Mouse (Mus musculus) forebrain, embryonic 10.5 days (tissue): ENCODE data around the gene Caln1. TPM values are rescaled to one million over a fixed set of nuclear protein-coding genes. Genes with fewer than 3 reads are reported as not detected.

Experiments used
- DNase-seq: peaks from one replicate; pipeline ENCODE4 v3.0.0-alpha.2; 2017; ENCODE audit warnings: low spot score; ENCODE audit errors: extremely low spot score
- H3K27ac ChIP-seq: fragments of 300-500 bp; sonication (generic); 2 replicates; pipeline ENCODE4 v1.5.1; 2016; ENCODE audit warnings: mild to moderate bottlenecking
- H3K27me3 ChIP-seq: fragments of 300-500 bp; sonication (generic); 2 replicates; pipeline ENCODE4 v1.6.1; 2016; ENCODE audit warnings: mild to moderate bottlenecking; ENCODE audit not compliant: poor library complexity, severe bottlenecking
- H3K36me3 ChIP-seq: fragments of 300-500 bp; sonication (generic); replicated peaks from 2 replicates; pipeline ENCODE4 v1.6.1; 2016; ENCODE audit warnings: mild to moderate bottlenecking, moderate library complexity
- H3K4me1 ChIP-seq: fragments of 300-500 bp; sonication (generic); 2 replicates; pipeline ENCODE4 v1.6.1; 2016
- H3K4me3 ChIP-seq: fragments of 300-500 bp; sonication (generic); 2 replicates; pipeline ENCODE4 v1.5.1; 2016; ENCODE audit warnings: mild to moderate bottlenecking, moderate library complexity
- H3K9me3 ChIP-seq: fragments of 300-500 bp; sonication (generic); 2 replicates; pipeline ENCODE4 v1.6.1; 2016; ENCODE audit warnings: mild to moderate bottlenecking, moderate library complexity
- WGBS: fragments of 180-500 bp; shearing (Covaris S2); methylation state at CpG from one replicate; pipeline ENCODE4 v1.1.7; 2016; 5-methylcytosine and 5-hydroxymethylcytosine counted together
- polyA plus RNA-seq: library from polyadenylated mRNA; unstranded; fragments of >200 nt; fragmentation: Nextera tagmentation; extraction: Ambion mirVana; gene quantifications from 2 replicates; pipeline ENCODE4 v1.2.1, GENCODE M21; 2016

The Caln1 gene
- polyA plus RNA-seq, 1 experiment from 2014 or later, result 0.30 TPM

DNA sequence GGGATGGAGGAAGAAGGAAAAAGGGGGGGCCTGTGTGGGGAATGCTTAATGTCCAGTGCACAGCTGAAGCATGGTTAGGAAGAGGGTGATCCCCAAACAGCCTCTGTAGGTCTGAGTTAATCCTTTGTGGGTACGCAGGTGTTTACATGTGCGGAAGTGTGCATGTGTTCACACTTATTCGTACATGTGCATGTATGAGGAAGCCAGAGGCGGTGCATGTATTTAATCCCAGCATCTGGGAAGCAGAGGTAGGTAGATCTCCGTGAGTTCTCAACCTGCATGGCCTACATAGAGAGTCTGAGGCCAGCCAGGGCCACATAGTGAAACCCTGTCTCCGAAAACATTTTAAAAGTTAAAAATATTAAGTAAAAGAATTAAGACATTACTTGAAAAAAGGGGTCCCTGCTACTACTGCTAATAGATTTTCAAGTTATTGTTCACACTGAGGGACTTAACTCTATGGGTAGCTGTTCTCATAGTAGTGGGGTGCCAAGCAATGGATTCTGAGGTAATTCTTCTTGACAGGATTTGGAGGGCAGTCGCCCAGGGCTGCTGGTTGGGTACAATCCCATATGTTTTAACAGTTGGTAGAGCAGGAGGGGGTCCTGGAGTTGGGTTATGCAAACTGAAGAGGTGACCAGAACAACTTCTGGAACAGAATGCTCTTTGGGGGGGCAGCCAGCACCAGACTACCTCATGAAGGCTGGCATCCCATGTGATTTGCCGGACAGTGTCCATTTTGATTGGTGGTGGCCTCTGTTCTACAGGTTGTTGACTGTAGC lies 31.1 kb downstream of the Caln1 start:
- Histone ChIP-seq H3K36me3 (no peaks in the 10 kb centered on the region), H3K4me3 (no peak overlapping the region), H3K4me1 (no peaks in the 10 kb centered on the region), H3K27ac (no peak overlapping the region), H3K27me3 (no peaks in the 10 kb centered on the region), H3K9me3 (no peaks in the 10 kb centered on the region; the same call in 1 of the 2 replicates)
- DNase-seq, result no peak
- WGBS, result 88% methylated on average over 8 of the region's 8 CpGs

DNA sequence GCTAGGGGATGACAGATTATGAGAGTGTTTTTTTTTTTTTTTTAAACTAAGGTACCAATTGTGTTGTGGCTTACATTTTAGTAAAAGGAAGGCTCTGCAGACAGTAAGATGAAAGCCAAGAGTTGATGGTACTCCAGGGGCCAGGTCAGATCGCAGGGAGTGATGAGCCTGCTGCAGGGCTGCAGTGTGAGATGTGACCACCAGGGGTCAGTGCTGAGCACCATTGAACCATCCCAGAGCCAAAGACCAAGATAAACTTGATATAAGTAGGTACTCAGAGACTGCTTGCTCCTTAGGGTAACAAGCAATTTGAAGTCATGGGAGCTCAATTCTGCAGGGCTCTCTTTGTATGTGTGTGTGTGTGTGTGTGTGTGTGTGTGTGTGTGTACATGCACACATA lies 35.9 kb downstream of the Caln1 start:
- 56% methylated on average over 1 of the region's 1 CpGs for WGBS
- Histone ChIP-seq H3K27ac (no peak overlapping the region), H3K9me3 (no peaks in the 10 kb centered on the region; the same call in 1 of the 2 replicates), H3K27me3 (no peaks in the 10 kb centered on the region), H3K4me3 (no peak overlapping the region), H3K36me3 (no peaks in the 10 kb centered on the region), H3K4me1 (no peaks in the 10 kb centered on the region)
- peak; percentile 52 for DNase-seq

DNA sequence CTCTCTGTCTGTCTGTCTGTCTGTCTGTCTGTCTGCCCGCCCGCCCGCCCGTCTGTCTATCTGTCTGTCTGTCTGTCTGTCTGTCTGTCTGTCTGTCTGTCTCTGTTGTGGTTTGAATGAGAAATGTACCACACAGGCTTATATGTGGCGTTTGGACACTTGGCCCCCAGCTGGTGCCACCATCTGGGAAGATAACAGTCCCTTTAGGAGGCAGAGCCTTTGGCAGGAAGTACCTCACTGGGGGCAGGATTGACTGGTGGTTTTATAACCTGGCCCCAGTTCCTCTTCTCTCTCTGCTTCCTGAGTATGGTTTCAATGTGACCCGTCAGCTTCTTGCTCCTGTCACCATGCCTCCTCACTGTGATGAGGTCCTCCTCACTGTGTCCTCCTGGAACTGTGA lies 40.5 kb downstream of the Caln1 start:
- Histone ChIP-seq H3K27me3 (no peaks in the 10 kb centered on the region), H3K4me3 (no peak overlapping the region), H3K36me3 (no peaks in the 10 kb centered on the region), H3K27ac (no peak overlapping the region), H3K4me1 (no peaks in the 10 kb centered on the region), H3K9me3 (peaks cover 10% of the 10 kb centered on the region; the same call in 1 of the 2 replicates)
- 94% methylated on average over 6 of the region's 6 CpGs for WGBS
- no peak for DNase-seq

DNA sequence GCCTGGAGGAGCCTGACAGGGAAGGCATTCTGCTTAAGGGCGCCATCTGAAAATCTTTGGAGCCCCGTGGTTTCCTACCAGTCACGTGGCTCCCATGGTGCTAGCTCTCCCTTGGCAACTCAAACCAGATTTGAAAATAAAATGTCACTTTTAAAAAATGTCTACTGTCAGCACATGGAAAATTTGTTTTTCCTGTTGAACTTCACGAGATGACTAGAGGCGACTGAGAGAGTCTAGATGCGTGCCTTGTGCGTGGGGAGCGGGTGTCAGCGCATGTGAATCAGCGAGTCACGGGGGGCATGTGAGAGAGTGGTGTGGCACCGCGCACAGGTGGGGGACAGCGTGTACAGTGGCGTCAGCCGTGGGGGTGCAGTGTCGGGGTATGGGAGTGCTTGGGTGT lies 42.3 kb downstream of the Caln1 start:
- no peaks in the 10 kb centered on the region for H3K27me3 ChIP-seq
- no peak for DNase-seq
- no peak overlapping the region for H3K4me3 ChIP-seq
- no peaks in the 10 kb centered on the region for H3K4me1 ChIP-seq
- H3K36me3 ChIP-seq, result no peaks in the 10 kb centered on the region
- no peak overlapping the region for H3K27ac ChIP-seq
- peaks cover 10% of the 10 kb centered on the region; the same call in 1 of the 2 replicates for H3K9me3 ChIP-seq
- 94% methylated on average over 17 of the region's 17 CpGs for WGBS

DNA sequence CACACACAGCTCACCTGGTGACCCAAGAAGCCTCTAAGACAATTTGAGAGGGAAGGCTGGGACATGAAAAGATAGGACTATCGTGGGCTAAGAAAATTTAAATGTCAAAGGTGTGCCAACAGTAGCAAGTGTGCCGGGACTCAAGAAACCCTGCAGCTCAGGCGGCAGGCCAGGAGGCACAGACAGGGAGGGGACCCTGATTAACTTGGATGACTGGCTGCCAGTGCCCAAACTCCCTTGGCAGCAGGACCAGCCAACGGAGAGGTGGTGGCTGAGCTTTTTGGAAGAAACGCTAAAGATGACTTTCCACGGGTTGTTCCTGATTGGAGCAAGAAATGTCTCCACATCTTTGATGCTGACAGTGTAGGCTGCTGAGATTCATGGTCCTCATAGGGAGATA lies 78.2 kb downstream of the Caln1 start:
- Histone ChIP-seq H3K9me3 (no peaks in the 10 kb centered on the region), H3K27ac (no peak overlapping the region), H3K4me1 (peaks cover 26% of the 10 kb centered on the region), H3K27me3 (peaks cover 72% of the 10 kb centered on the region), H3K4me3 (no peak overlapping the region), H3K36me3 (no peaks in the 10 kb centered on the region)
- WGBS, result 45% methylated on average over 6 of the region's 6 CpGs
- no peak for DNase-seq

DNA sequence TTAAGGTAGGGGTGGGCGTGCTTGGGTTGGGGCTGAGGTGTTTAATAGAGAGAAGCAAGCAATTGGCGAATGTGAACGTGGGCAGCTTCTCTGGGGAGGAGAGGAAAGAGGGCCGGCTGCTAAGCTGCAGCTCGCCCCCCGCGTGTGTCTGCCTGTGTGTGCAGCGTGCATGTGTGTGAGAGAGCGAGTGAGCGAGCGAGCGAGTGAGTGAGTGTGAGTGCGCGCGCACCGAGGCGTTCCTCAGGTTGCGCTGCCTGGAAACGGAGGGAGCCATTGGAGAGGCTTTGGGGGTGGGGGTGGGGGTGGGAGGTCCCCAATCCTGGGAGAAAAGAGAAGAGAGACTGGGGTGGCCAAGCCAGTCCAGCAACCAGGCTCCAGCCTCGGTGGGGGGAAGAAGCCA lies 79.2 kb downstream of the Caln1 start:
- DNase-seq, result peak; percentile 50
- no peaks in the 10 kb centered on the region for H3K36me3 ChIP-seq

DNA sequence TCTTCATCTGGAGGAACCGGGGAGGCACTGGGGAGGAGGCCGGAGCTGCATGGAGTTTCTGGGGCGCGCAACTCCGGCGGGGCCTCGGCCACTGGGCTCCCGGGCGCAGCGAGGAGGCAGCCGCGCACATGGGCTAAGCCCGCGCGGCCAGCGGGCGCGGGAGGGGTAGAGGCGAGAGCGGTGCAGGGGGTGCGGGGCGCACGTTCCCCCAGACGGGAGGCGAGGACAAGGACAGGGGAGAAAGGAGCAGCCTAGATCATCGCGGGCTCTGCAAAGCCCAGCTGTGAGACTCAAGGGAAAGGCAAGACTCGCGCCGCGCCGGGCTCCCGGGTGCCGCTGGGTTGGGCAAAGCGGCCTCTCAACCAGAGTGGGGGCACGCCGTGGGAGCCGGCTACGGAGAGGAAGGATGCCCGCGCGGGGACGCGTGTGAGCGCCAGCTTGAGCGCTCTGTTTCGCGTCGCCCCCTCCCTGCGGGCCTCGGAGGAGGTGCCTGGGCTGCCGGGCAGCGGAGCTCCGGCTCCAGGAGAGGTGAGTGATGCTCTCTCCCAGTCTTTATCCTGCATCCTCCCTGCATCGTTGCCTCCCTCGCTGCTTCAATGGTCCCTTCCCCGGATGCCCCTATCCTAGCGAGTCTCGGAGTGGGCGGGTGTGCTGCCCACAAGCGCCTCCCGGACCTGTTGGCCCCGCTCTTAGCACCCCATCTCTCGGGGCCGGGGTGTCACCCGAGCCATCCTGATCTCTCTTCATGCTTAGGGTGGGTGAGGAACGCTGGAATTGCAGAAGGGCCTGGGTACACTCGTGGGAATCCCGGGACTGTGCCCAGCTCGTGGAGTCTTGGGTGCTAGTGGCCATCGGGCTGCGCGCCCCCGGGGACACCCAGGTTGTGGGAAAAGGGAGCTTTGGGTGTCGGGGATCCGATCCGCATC lies 79.9 kb downstream of the Caln1 start:
- H3K4me1 ChIP-seq, result peaks cover 26% of the 10 kb centered on the region
- peak overlapping the region; percentile 68 for H3K4me3 ChIP-seq
- H3K9me3 ChIP-seq, result no peaks in the 10 kb centered on the region
- under 1% methylated on average over 70 of the region's 77 CpGs for WGBS
- H3K27ac ChIP-seq, result peak overlapping the region; percentile 81
- peak; percentile 55 for DNase-seq
- H3K27me3 ChIP-seq, result peaks cover 78% of the 10 kb centered on the region
- no peaks in the 10 kb centered on the region for H3K36me3 ChIP-seq

More for the DNA sequence above, 79.2 kb downstream of the Caln1 start:
- Histone ChIP-seq H3K4me1 (peaks cover 26% of the 10 kb centered on the region), H3K4me3 (peak overlapping the region; percentile 68), H3K27ac (peak overlapping the region; percentile 81; the same call in 1 of the 2 replicates), H3K9me3 (no peaks in the 10 kb centered on the region), H3K27me3 (peaks cover 78% of the 10 kb centered on the region)
- 0% methylated on average over 20 of the region's 20 CpGs for WGBS

DNA sequence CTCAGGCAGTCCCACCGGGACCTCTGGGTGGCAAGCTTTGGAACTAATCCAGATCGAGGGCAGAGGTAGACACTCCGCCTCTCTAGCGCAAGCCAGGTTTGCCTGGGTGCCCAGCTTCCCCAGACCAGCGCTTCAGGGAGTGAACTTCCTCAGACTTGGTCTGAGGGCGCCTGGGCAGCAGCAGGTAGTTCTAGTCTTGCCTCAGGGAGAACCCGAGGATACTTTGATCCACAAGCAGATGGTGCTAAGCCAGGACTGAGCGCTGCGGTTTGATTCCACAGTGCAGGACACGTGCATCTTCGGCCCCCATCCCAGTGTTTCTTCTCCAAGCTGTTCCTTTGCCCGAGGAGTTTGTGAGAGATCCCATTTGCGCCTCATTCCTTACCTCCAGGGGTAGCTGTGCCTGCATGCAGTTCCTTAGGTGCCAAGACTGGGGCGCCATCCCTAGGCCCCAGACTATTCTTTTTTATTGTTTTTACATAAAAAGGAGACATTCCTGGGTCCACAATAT lies 80.8 kb downstream of the Caln1 start:
- WGBS, result 6% methylated on average over 14 of the region's 14 CpGs
- no peaks in the 10 kb centered on the region for H3K36me3 ChIP-seq
- peaks cover 26% of the 10 kb centered on the region for H3K4me1 ChIP-seq
- DNase-seq, result no peak
- peaks cover 75% of the 10 kb centered on the region for H3K27me3 ChIP-seq
- H3K27ac ChIP-seq, result no peak overlapping the region
- peak overlapping the region; percentile 68 for H3K4me3 ChIP-seq
- H3K9me3 ChIP-seq, result no peaks in the 10 kb centered on the region

GRCm38 (mm10) chr5:130458076-130458475 lies 88.8 kb downstream of the Caln1 start:
- H3K27ac ChIP-seq, result no peak overlapping the region
- H3K4me1 ChIP-seq, result no peaks in the 10 kb centered on the region
- 89% methylated on average over 7 of the region's 7 CpGs for WGBS
- no peak for DNase-seq
- no peak overlapping the region for H3K4me3 ChIP-seq
- no peaks in the 10 kb centered on the region for H3K9me3 ChIP-seq
- no peaks in the 10 kb centered on the region for H3K27me3 ChIP-seq
- H3K36me3 ChIP-seq, result no peaks in the 10 kb centered on the region

DNA sequence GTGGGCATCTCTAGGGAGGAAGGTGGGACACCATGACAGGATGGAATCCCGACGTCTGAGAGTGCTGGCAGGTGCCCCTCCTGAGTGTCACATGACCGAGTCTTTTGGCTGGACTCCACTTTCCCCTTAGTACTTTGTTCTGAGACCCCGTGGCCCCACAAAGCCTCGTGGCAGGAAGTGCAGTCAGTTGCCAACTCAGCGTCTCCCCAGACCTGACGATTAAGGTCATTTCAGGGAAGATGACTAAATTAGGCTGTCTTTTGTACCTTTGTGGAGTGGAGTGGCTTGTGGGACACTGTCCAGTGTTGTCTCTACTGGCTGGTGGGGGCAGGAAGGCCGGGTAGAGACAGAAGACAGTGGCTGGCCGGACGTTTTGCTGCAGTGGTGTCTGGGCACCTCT lies 103.0 kb downstream of the Caln1 start:
- WGBS, result 84% methylated on average over 10 of the region's 10 CpGs
- H3K4me3 ChIP-seq, result no peak overlapping the region
- DNase-seq, result no peak
- H3K9me3 ChIP-seq, result no peaks in the 10 kb centered on the region
- H3K36me3 ChIP-seq, result no peaks in the 10 kb centered on the region
- H3K27me3 ChIP-seq, result no peaks in the 10 kb centered on the region
- H3K4me1 ChIP-seq, result no peaks in the 10 kb centered on the region
- H3K27ac ChIP-seq, result no peak overlapping the region

DNA sequence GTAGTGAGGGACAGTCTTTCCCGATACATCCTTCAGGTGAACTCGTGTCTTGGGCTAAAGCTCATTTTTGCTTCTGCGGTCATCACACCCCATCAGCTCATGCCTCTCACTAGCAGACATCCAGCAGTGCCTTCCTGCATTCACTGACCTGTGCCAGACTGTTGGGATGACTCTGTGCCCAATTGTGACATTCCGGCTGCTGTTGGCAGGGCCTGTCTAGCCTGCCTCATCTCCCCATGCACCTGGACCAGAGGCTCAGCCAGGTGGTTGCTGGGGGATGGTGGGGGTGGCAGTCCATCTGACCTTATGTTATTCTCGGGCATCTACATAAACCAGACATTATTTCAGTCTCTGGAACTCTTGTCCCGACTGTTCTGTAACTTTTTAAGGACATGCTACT lies 105.6 kb downstream of the Caln1 start:
- WGBS, result 88% methylated on average over 6 of the region's 6 CpGs

GRCm38 (mm10) chr5:130476741-130477140 lies 107.5 kb downstream of the Caln1 start:
- no peaks in the 10 kb centered on the region for H3K4me1 ChIP-seq
- 73% methylated on average over 12 of the region's 12 CpGs for WGBS
- H3K27ac ChIP-seq, result no peak overlapping the region
- H3K9me3 ChIP-seq, result no peaks in the 10 kb centered on the region
- no peak overlapping the region for H3K4me3 ChIP-seq
- no peaks in the 10 kb centered on the region for H3K36me3 ChIP-seq
- H3K27me3 ChIP-seq, result no peaks in the 10 kb centered on the region
- no peak for DNase-seq

More for the DNA sequence above, 105.6 kb downstream of the Caln1 start:
- Histone ChIP-seq H3K9me3 (no peaks in the 10 kb centered on the region), H3K27me3 (no peaks in the 10 kb centered on the region), H3K27ac (no peak overlapping the region), H3K4me3 (no peak overlapping the region), H3K4me1 (no peaks in the 10 kb centered on the region), H3K36me3 (no peaks in the 10 kb centered on the region)
- no peak for DNase-seq
